Mouse (Mus musculus) midbrain, embryonic 15.5 days (tissue): Measurements from ENCODE around the gene Jmjd4. TPM values are rescaled to one million over a fixed set of nuclear protein-coding genes. Genes with fewer than 3 reads are reported as not detected.
A peak's percentile ranks its signal among the peaks of the same experiment; 100 is the strongest.

Source experiments
- ATAC-seq: fragments of 200-750 bp; cut with Nextera tagmentation; replicated peaks from 2 replicates; pipeline ENCODE4 v1.8.0; 2017; ENCODE audit warnings: moderate TSS enrichment
- H3K27ac ChIP-seq: fragments of 300-500 bp; sonication (generic); 2 replicates; pipeline ENCODE4 v1.5.1; 2015; ENCODE audit warnings: mild to moderate bottlenecking, inconsistent platforms
- H3K27me3 ChIP-seq: fragments of 300-500 bp; sonication (generic); replicated peaks from 2 replicates; pipeline ENCODE4 v1.6.1; 2015; ENCODE audit warnings: inconsistent platforms
- H3K36me3 ChIP-seq: fragments of 300-500 bp; sonication (generic); replicated peaks from 2 replicates; pipeline ENCODE4 v1.6.1; 2015; ENCODE audit warnings: inconsistent platforms
- H3K4me1 ChIP-seq: fragments of 300-500 bp; sonication (generic); 2 replicates; pipeline ENCODE4 v1.6.1; 2015; ENCODE audit warnings: inconsistent platforms
- H3K4me2 ChIP-seq: fragments of 300-500 bp; sonication (generic); 2 replicates; pipeline ENCODE4 v1.6.1; 2015; ENCODE audit warnings: inconsistent platforms, mild to moderate bottlenecking, moderate library complexity
- H3K4me3 ChIP-seq: fragments of 300-500 bp; sonication (generic); 2 replicates; pipeline ENCODE4 v1.5.1; 2015; ENCODE audit warnings: mild to moderate bottlenecking, inconsistent platforms
- H3K9ac ChIP-seq: fragments of 300-500 bp; sonication (generic); 2 replicates; pipeline ENCODE4 v1.6.1; 2015; ENCODE audit warnings: mild to moderate bottlenecking, inconsistent platforms
- H3K9me3 ChIP-seq: fragments of 300-500 bp; sonication (generic); 2 replicates; pipeline ENCODE4 v1.6.1; 2016; ENCODE audit warnings: inconsistent platforms
- WGBS: fragments of 180-500 bp; shearing (Covaris S2); methylation state at CpG from one replicate; pipeline ENCODE4 v1.1.7; 2015; ENCODE audit warnings: mixed read lengths; 5-methylcytosine and 5-hydroxymethylcytosine counted together
- polyA plus RNA-seq: library from polyadenylated mRNA; unstranded; fragments of >200 nt; fragmentation: Nextera tagmentation; extraction: Ambion mirVana; gene quantifications from 2 replicates; pipeline ENCODE4 v1.2.1, GENCODE M21; 2015

Gene Jmjd4
- polyA plus RNA-seq, 1 experiment from 2014 or later, result 20.5 TPM

DNA sequence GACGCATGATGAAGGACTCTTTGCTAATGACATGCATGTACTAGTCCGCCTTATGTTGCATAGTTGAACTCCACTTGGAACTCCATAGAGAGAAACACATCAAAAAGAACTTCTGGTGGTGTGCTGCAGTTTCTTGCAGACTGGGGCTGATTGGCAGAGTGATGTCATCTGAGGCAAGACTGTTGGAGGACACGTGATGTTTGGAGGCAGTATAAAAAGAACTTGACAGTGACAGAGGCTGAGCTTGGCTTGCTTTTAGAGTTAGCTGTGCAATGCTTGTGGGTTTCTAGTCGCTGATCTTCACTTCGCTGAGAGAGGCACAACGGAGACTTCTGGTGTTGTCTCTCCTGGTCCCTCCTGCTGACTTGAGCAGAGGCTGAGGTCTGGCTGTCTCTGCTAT is 27.4 kb downstream of the Jmjd4 start:
- Histone ChIP-seq H3K27ac (no peak overlapping the region), H3K36me3 (no peaks in the 10 kb centered on the region), H3K9me3 (no peaks in the 10 kb centered on the region), H3K9ac (no peak overlapping the region), H3K4me1 (no peaks in the 10 kb centered on the region), H3K4me3 (no peak overlapping the region), H3K4me2 (no peak overlapping the region), H3K27me3 (no peaks in the 10 kb centered on the region)
- no peak for ATAC-seq
- 76% methylated on average over 6 of the region's 6 CpGs for WGBS

DNA sequence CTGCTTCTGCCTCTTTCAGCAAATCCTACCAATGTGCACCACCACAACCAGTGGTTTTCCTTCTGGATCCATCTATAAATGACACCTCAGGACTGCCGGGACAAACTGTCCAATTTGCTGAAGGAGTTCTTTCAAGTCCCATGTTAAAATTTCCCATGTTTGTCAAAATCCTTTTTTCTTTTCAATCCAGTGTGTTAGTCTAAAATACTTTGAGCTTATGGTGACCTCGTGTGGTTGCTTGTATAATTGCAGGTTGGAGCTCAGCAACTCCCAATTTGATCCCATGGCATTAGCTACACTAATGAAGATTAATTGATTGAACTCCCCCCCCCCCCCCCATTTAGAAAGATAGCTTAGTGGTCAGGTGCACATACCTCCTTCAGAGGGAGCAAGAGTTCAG is 33.4 kb downstream of the Jmjd4 start:
- Histone ChIP-seq H3K4me2 (no peak overlapping the region), H3K4me3 (no peak overlapping the region), H3K27ac (no peak overlapping the region), H3K36me3 (peaks cover 22% of the 10 kb centered on the region), H3K9ac (no peak overlapping the region), H3K4me1 (no peaks in the 10 kb centered on the region), H3K9me3 (no peaks in the 10 kb centered on the region), H3K27me3 (no peaks in the 10 kb centered on the region)
- no peak; the same call in 1 of the 2 replicates for ATAC-seq
- WGBS, result 9% methylated on average over 2 of the region's 2 CpGs

DNA sequence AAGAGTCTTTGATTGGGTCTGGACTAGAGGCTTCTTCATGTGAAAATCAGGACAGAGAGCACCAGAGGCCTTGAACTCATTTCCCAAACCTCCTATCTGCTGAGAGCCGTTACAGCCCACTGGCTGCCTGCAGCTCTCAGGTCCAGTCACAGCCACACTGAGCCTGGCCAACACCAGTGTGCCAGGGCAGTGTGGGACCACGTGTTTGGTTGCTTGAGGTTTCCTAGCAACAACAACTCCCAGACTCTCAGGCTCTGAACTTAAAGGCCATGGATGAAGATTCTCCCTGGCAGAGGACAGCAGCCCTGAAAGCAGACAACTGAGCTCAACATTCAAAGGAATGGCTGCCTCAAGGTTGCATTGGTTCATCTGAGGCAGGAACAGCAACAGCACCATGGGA is 35.8 kb downstream of the Jmjd4 start:
- WGBS, result 63% methylated on average over 2 of the region's 2 CpGs
- Histone ChIP-seq H3K4me2 (no peak overlapping the region), H3K4me3 (no peak overlapping the region), H3K27me3 (no peaks in the 10 kb centered on the region), H3K4me1 (no peaks in the 10 kb centered on the region), H3K9me3 (no peaks in the 10 kb centered on the region), H3K9ac (no peak overlapping the region), H3K27ac (no peak overlapping the region), H3K36me3 (peaks cover 23% of the 10 kb centered on the region)
- ATAC-seq, result no peak

DNA sequence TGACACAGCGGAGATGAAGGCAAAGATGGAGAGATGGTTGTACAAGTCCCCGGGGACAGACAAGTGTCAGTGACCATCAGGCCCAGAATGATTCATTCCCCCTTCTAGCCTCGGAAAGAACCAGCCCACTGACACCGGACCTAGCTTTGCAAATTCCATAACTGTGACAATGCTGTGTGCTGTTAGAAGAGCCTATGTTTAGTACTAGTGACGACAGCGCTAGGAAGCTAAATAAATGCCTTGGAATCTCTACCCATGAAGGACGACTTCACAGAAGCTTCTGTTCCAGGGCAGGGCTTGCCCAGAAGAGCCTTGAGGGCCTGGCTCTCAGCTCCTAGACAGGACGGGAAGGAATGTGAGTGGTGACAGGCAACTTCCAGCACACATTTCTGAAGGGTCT is 36.4 kb downstream of the Jmjd4 start:
- no peak overlapping the region for H3K4me2 ChIP-seq
- H3K9me3 ChIP-seq, result no peaks in the 10 kb centered on the region
- no peak for ATAC-seq
- H3K27me3 ChIP-seq, result no peaks in the 10 kb centered on the region
- H3K9ac ChIP-seq, result no peak overlapping the region
- H3K4me1 ChIP-seq, result no peaks in the 10 kb centered on the region
- WGBS, result 86% methylated on average over 8 of the region's 8 CpGs
- H3K4me3 ChIP-seq, result no peak overlapping the region
- H3K36me3 ChIP-seq, result peaks cover 29% of the 10 kb centered on the region
- no peak overlapping the region for H3K27ac ChIP-seq

DNA sequence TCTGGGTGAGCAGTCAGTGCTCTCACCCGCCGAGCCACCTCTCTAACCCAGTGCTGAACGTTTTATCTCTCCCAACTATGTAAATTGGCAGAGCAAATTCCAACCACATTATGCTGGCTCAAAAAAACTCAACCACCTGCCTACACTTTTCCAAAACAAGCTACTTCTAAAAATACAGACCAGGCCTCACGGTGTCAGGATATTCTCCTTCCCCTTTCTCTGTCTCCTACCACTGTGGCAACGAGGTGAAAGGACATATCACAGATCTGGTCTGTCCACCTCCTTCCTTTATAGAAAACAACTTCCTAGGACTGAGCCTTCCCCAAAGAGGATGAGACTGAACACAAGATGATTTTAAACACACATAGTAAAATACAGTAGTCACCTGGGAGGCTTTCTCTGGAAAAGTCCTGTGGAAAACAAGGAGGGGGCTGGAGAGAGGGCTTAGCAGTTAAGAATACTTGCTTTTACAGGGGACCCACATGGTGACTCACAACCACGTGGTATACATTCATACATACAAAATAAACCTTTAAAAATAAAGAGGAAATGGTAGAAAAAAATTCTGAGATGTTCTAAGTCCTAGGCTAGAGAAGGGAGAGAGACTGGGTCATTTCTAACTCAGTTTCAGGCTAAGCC is 46.9 kb downstream of the Jmjd4 start:
- Histone ChIP-seq H3K4me2 (no peak overlapping the region), H3K27ac (no peak overlapping the region), H3K27me3 (no peaks in the 10 kb centered on the region), H3K9ac (no peak overlapping the region), H3K4me3 (no peak overlapping the region), H3K9me3 (no peaks in the 10 kb centered on the region), H3K36me3 (peaks cover 54% of the 10 kb centered on the region), H3K4me1 (no peaks in the 10 kb centered on the region)
- WGBS, result 88% methylated on average over 6 of the region's 6 CpGs
- no peak for ATAC-seq

DNA sequence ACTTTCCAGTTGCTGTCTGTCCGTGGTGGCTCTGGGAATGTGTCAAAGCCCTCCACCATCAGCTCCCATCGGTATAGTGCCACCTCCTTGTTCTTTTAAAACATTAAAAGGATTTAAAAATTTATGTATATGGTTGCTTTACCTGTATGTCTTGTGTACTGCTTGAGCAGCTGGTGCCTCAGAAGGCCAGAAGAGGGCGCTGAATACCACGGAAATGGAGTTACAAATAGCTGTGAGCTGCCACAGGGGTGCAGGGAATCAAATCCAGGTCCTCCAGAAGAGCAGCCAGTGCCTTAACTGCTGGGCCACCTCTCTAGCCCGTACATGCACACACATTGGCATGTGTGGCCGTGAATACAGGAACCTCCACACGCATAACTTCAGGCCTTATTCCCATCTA is 47.9 kb downstream of the Jmjd4 start:
- no peaks in the 10 kb centered on the region for H3K9me3 ChIP-seq
- no peak overlapping the region for H3K4me3 ChIP-seq
- 94% methylated on average over 7 of the region's 7 CpGs for WGBS
- ATAC-seq, result no peak
- H3K36me3 ChIP-seq, result peaks cover 53% of the 10 kb centered on the region
- no peaks in the 10 kb centered on the region for H3K27me3 ChIP-seq
- no peak overlapping the region for H3K9ac ChIP-seq
- H3K27ac ChIP-seq, result no peak overlapping the region
- H3K4me2 ChIP-seq, result no peak overlapping the region
- H3K4me1 ChIP-seq, result no peaks in the 10 kb centered on the region

DNA sequence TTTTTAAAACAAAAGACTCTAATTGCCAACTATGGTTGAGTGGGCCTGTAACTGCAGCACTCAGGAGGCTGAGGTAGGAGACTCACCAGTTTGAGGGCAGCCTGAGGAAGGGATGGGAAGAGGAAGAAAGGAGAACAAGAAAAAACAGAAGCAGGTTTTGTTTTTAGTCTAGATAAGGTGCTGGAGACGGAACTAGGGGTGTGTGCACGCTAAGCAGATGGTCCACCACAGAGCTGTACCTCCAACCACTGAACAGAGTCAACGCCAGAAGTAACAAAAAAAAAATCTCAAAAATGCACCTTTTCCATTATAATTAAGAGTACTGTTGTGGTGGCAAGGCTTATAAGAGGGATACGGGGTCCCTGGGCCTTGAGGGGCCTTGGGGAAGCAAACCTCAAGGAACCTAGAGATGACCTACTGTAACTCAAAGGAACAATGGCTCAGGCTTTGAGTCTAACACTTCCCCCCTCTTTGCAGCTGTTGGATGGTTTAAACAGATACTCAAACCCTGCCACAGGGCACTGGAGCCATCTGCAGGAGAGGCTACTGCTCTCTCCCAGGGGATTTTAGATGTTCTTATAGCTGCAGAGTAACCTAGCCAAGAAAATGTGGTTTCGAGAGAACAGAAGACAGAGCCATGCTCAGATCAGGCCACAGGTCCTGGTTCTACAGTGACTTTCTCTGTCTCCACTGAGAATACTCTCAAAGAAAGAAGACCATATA is 52.3 kb downstream of the Jmjd4 start:
- Histone ChIP-seq H3K36me3 (peaks cover 41% of the 10 kb centered on the region), H3K9me3 (no peaks in the 10 kb centered on the region), H3K9ac (no peak overlapping the region), H3K4me1 (peaks cover 13% of the 10 kb centered on the region), H3K27me3 (no peaks in the 10 kb centered on the region), H3K4me3 (no peak overlapping the region), H3K4me2 (no peak overlapping the region), H3K27ac (no peak overlapping the region)
- no peak for ATAC-seq
- 93% methylated on average over 5 of the region's 5 CpGs for WGBS

DNA sequence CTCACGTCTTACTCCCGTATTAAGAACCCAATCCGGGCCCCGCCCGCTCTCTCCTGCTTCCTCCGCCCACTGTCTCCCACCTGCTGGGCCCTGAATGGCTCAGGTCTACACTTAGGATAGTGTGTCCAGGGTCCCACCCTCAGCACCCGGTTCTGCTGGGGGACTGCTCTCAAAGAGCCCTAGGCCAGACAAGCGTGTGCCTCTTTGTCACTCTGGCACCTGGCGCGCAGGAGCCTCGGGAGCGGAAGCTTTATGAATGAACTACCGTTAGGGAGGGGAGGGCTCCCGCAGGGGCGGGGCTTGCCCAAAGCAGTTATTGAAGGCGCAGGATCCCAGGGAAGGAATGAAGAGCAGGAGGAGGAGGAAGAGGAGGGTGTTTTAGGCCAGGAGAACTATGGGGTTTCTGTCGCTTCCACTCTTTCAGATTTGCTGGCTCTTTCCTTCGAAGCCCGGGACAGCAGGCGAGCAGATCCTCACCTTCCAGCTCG is 55.5 kb downstream of the Jmjd4 start:
- ATAC-seq, result peak; percentile 75
- peak overlapping the region; percentile 83 for H3K4me2 ChIP-seq

DNA sequence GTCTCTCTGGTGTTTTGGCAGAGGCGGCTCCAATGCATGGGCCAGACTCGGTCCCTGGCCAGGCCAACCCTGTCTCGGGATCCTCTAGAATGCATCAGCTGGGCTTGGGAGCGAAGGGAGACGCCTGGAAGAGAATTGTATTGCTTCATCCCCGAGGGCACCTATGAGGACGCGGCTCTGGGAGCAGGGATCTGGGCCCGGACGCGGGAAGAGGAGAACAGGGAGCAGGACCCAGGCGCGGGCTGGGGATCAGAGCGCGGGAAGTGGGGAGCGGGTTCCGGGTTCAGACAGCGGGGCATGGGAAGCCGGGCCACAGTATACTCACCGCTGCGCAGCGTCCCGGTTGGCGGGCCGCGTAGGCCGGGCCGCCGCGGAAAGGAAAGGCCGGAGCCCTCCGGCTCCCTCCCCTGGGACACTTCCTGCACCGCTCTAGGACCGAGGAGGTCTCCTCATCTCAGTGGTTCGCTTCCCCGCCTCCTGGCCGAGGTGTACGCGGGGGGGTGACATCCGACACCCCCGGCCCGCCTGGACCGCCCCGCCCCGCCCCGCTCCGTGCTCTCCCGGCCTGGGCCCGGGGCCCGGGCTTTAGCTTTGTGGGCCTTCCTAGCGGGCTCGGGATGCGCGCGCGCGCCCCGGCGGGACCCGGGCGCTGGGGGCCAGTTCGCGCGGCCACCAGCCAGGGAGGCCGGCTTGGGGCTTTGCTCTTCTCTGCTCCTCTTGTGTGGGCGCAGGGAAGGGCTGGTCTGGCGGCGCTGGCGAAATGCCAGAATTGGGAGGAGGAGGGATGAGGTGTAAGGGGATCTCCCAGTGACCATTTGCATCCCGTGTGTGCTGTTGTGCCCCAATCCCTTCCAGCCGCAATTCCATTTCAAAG is 56.2 kb downstream of the Jmjd4 start:
- Histone ChIP-seq H3K4me2 (peak overlapping the region; percentile 83), H3K36me3 (peaks cover 13% of the 10 kb centered on the region; the same call in 1 of the 2 replicates), H3K9ac (peak overlapping the region; percentile 68), H3K27me3 (no peaks in the 10 kb centered on the region), H3K27ac (peak overlapping the region; percentile 88), H3K9me3 (no peaks in the 10 kb centered on the region), H3K4me3 (peak overlapping the region; percentile 51), H3K4me1 (peaks cover 22% of the 10 kb centered on the region)
- under 1% methylated on average over 57 of the region's 71 CpGs for WGBS
- ATAC-seq, result peak; percentile 91

More for the DNA sequence above, 55.5 kb downstream of the Jmjd4 start:
- Histone ChIP-seq H3K27ac (peak overlapping the region; percentile 88), H3K27me3 (no peaks in the 10 kb centered on the region), H3K9ac (peak overlapping the region; percentile 68), H3K4me3 (peak overlapping the region; percentile 51), H3K9me3 (no peaks in the 10 kb centered on the region), H3K36me3 (peaks cover 13% of the 10 kb centered on the region; the same call in 1 of the 2 replicates), H3K4me1 (peaks cover 22% of the 10 kb centered on the region)
- WGBS, result under 1% methylated on average over 21 of the region's 21 CpGs

DNA sequence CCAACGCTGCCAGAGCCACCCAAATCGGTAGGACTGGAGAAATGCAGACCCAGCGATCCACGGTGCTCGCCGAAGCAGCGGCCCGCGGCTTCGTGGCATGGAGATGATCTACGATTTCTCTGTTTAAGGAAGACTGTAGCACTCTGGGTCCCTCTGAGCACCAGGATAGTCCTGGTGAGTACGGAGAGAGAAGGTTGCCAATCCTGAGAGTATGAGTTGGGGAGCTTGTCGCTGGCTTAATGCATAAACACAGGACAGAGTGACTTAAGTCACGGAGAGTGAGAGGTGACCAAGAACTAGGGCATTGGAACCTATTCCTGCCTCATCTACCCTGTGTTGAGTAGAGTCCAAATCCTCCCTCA is 56.8 kb downstream of the Jmjd4 start:
- Histone ChIP-seq H3K4me2 (peak overlapping the region; percentile 83), H3K27me3 (no peaks in the 10 kb centered on the region), H3K4me1 (peaks cover 22% of the 10 kb centered on the region), H3K9ac (peak overlapping the region; percentile 68), H3K4me3 (peak overlapping the region; percentile 51), H3K9me3 (no peaks in the 10 kb centered on the region), H3K27ac (peak overlapping the region; percentile 88), H3K36me3 (peaks cover 13% of the 10 kb centered on the region; the same call in 1 of the 2 replicates)
- ATAC-seq, result peak; percentile 57
- 0% methylated on average over 14 of the region's 14 CpGs for WGBS
